Mouse (Mus musculus) forebrain, embryonic 16.5 days (tissue): ENCODE measurements around the gene Leng9. TPM values are rescaled to one million over a fixed set of nuclear protein-coding genes. Genes with fewer than 3 reads are reported as not detected.
A peak's percentile ranks its signal among the peaks of the same experiment; 100 is the strongest.
"Not testable (repeated sequence)": the region's sequence is repeated elsewhere in the genome, so short reads cannot be mapped to it uniquely, and the experiment has no call there.

Experiments
- ATAC-seq: fragments of 200-750 bp; cut with Nextera tagmentation; 2 replicates; pipeline ENCODE4 v1.8.0; 2017; ENCODE audit warnings: mild to moderate bottlenecking, moderate library complexity
- H3K27ac ChIP-seq: fragments of 300-500 bp; sonication (generic); 2 replicates; pipeline ENCODE4 v1.5.1; 2014; ENCODE audit warnings: low read length, control low read depth
- H3K27me3 ChIP-seq: fragments of 300-500 bp; sonication (generic); replicated peaks from 2 replicates; pipeline ENCODE4 v1.6.1; 2014; ENCODE audit warnings: low read length; ENCODE audit not compliant: control insufficient read depth, insufficient read depth
- H3K36me3 ChIP-seq: fragments of 300-500 bp; sonication (generic); 2 replicates; pipeline ENCODE4 v1.6.1; 2014; ENCODE audit not compliant: control insufficient read depth, insufficient read depth
- H3K4me1 ChIP-seq: fragments of 300-500 bp; sonication (generic); replicated peaks from 2 replicates; pipeline ENCODE4 v1.6.1; 2014; ENCODE audit warnings: low read length; ENCODE audit not compliant: control insufficient read depth, insufficient read depth
- H3K4me2 ChIP-seq: fragments of 300-500 bp; sonication (generic); 2 replicates; pipeline ENCODE4 v1.6.1; 2014; ENCODE audit warnings: mild to moderate bottlenecking, low read length, control low read depth
- H3K4me3 ChIP-seq: fragments of 300-500 bp; sonication (generic); replicated peaks from 2 replicates; pipeline ENCODE4 v1.5.1; 2014; ENCODE audit warnings: mild to moderate bottlenecking, low read length, control low read depth
- H3K9ac ChIP-seq: fragments of 300-500 bp; sonication (generic); replicated peaks from 2 replicates; pipeline ENCODE4 v1.6.1; 2014; ENCODE audit warnings: low read depth, low read length, control low read depth
- H3K9me3 ChIP-seq: fragments of 300-500 bp; sonication (generic); 2 replicates; pipeline ENCODE4 v1.6.1; 2016; ENCODE audit warnings: low read length; ENCODE audit not compliant: control insufficient read depth
- WGBS: fragments of 180-500 bp; shearing (Covaris S2); extraction: QIAGEN DNeasy Blood & Tissue Kit; methylation state at CpG from one replicate; pipeline ENCODE4 v1.1.7; 2014; 5-methylcytosine and 5-hydroxymethylcytosine counted together
- polyA plus RNA-seq: library from polyadenylated mRNA; unstranded; fragments of >200 nt; fragmentation: Nextera tagmentation; extraction: Ambion mirVana; gene quantifications from 2 replicates; pipeline ENCODE4 v1.2.1, GENCODE M21; 2015

Leng9 gene
- polyA plus RNA-seq = 5.4 and 6.4 TPM in 2 replicates

DNA sequence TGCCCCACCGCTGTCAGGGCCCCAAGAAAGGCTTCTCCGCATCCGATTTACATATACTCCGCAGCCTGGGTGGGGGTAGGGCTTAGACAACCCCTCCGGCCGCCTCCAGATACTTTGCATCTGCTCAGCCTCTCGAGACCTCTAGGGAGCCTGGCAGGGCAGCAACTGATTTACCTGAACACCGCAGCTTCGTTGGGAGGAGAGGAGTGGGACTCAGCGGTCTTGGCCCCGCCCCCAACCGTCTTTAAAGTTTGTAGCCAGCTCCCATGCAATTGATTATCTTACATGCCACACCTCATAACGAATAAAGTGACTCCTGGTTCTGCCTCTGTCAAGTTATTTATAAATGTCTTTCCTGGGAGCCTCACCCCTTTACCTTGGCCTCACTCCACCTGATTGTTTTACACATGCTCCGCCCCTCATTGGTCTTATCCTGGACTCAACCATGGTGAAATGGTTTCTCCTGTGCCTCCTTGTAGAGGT lies at the start of gene Leng9:
Gene Leng9 (minus strand): TSS at position 316 of the 483 bp plus-strand sequence.
- Histone ChIP-seq H3K9me3 (no peaks in the 10 kb centered on the region), H3K27me3 (peaks cover 11% of the 10 kb centered on the region), H3K27ac (peak within 1 kb of the TSS; percentile 93), H3K4me2 (peak within 1 kb of the TSS; percentile 75), H3K9ac (peak within 1 kb of the TSS; percentile 89), H3K4me3 (peak within 1 kb of the TSS; percentile 74), H3K36me3 (peaks cover 17% of the 10 kb centered on the region), H3K4me1 (peaks cover 22% of the 10 kb centered on the region)
- under 1% methylated on average over 14 of the region's 14 CpGs for WGBS
- ATAC-seq = peak; percentile 19

- 58% methylated on average over 3 of the region's 3 CpGs for WGBS
- no peak for ATAC-seq
- Histone ChIP-seq H3K4me3 (no peak overlapping the region), H3K4me1 (no peaks in the 10 kb centered on the region), H3K36me3 (no peaks in the 10 kb centered on the region), H3K9ac (no peak overlapping the region), H3K27ac (no peak overlapping the region), H3K4me2 (no peak overlapping the region), H3K27me3 (no peaks in the 10 kb centered on the region; the same call in 1 of the 2 replicates), H3K9me3 (no peaks in the 10 kb centered on the region)
Measured at GRCm38 (mm10) chr7:4178438-4178837, 28.3 kb upstream of the Leng9 start.

DNA sequence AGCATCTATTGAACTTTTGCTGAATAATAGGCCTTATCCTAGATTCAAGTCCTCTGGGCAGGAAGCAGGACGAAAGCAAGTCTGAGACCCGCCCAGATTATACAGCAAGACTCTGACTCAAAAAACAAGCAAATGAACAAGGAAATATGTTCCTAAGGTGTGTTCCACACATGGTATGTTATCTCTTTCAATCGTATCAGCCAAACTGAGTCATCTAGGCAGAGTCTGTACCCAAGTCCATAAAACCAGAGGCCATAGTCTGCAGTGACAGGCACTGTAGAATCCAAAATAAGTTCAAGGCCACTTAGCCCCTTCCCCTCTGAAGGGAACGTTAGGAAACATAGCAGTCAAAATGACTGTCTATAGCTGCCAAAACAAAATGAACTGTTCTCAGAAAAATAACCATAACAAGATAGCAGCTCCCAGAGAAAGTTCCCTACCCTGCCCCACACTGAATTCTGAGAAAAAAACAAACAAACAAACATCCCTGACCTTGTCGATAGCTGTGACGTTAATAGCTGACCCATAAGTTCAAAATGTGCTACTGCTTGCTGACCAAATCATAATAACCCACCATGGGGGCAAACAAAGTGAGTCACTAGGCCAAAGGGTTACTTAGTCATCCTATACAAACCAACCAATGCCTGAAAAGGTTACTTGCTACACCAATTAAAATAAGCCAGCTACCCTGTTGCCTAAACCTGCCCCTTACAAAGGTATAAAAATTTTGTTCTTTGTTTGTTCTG lies 20.2 kb upstream of the Leng9 start:
- H3K4me3 ChIP-seq = no peak overlapping the region
- no peak overlapping the region for H3K9ac ChIP-seq
- no peaks in the 10 kb centered on the region for H3K27me3 ChIP-seq
- H3K27ac ChIP-seq = no peak overlapping the region
- ATAC-seq = no peak
- H3K4me1 ChIP-seq = no peaks in the 10 kb centered on the region
- H3K9me3 ChIP-seq = no peaks in the 10 kb centered on the region
- no peaks in the 10 kb centered on the region for H3K36me3 ChIP-seq
- 89% methylated on average over 6 of the region's 6 CpGs for WGBS
- no peak overlapping the region for H3K4me2 ChIP-seq

DNA sequence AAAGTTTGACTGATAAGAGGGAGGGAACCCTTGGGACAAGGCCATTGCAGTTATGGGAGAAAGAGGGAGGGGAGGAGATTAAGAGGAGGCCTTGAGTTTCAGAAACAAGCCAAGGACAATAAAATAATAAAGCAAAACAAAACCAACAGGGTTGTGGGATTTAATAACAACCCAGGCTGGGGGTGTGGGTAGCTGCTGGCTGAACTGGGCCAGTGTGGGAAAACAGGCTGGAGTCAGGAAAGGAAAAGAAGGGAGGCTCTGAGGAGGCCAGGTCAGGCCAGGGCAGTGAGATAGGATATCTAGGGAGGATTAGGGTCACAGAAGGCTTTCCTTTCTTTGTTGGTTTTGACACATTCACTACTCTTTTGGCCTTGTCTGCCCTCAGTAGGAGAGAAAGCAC lies 16.9 kb upstream of the Leng9 start:
- no peaks in the 10 kb centered on the region for H3K27me3 ChIP-seq

DNA sequence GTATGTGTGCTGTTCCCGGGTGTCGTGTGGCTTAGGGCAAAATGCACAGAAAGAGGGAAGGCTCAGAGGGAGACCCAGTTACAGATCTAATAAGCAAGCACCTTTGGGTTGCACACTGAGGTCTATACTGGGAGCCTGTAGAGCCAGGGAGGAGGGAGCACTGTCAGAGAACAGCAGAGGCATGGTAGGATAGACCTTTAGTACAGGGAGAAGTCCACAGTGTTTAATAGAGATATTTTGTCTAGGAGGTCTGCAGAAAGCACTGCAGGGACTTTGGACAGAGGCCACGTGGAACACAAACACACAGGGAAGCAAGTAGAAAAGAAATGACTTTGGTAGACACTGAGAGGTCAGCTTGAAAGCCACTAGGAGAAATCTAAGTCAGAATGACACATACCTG lies 15.1 kb upstream of the Leng9 start:
- H3K4me3 ChIP-seq = no peak overlapping the region
- no peak overlapping the region for H3K9ac ChIP-seq
- no peaks in the 10 kb centered on the region for H3K9me3 ChIP-seq
- H3K36me3 ChIP-seq = no peaks in the 10 kb centered on the region
- H3K4me2 ChIP-seq = no peak overlapping the region
- ATAC-seq = no peak
- no peak overlapping the region for H3K27ac ChIP-seq
- peaks cover 4% of the 10 kb centered on the region; the same call in 1 of the 2 replicates for H3K4me1 ChIP-seq
- WGBS = 27% methylated on average over 3 of the region's 3 CpGs
- H3K27me3 ChIP-seq = no peaks in the 10 kb centered on the region

More for the DNA sequence above, 16.9 kb upstream of the Leng9 start:
- H3K27ac ChIP-seq = no peak overlapping the region
- H3K9ac ChIP-seq = no peak overlapping the region
- ATAC-seq = no peak
- H3K4me1 ChIP-seq = peaks cover 4% of the 10 kb centered on the region; the same call in 1 of the 2 replicates
- no peak overlapping the region for H3K4me2 ChIP-seq
- no peaks in the 10 kb centered on the region for H3K36me3 ChIP-seq
- no peaks in the 10 kb centered on the region for H3K9me3 ChIP-seq
- no peak overlapping the region for H3K4me3 ChIP-seq

DNA sequence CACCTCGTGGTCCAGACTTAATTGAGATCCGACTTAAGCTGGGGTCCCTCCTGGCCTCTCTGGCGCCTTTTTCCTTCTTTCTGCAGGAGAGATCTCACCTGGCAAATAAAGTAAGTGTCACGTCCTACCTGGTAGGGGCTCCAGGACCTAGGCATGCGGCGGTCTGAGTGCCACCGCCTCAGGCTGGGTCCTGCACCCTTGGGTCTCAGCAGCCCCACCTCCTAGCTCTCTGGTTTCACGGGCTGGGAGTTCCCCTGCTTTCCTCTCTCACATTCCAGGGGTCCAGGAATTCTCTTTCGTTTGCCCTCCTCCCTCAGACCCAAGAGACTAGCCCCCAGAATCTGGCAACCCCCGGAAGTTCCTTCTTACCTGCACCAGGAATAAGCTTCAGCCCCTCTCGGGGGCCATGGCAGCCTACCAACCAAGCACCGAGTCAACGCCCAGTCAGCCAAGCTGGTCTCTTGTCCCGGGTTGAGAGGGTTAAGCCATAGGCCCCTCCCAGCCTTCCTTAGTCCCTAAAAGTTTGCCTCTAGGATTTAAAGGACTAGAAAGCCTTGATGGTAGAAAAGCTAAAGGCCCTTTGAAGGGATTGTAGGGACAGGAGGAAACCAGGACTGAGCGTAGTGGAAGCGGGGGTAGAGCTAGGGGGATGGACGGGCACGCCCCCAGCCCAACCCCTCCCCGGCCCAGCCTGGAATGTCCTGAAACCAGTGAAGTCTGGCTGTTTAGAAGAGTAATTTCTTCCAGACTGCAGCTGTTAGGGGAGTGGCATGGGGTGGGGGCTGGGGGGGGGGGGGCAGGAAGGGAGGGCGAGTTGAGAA lies 14.1 kb upstream of the Leng9 start, which contains the start of gene Cdc42ep5:
Gene Cdc42ep5 (minus strand): TSS at position 771 of the 821 bp plus-strand sequence.
- Histone ChIP-seq H3K27me3 (no peaks in the 10 kb centered on the region), H3K36me3 (no peaks in the 10 kb centered on the region), H3K9me3 (no peaks in the 10 kb centered on the region), H3K4me2 (peak within 1 kb of the TSS; percentile 52), H3K4me1 (peaks cover 4% of the 10 kb centered on the region; the same call in 1 of the 2 replicates), H3K27ac (no peak within 1 kb of the TSS), H3K4me3 (peak within 1 kb of the TSS; percentile 30), H3K9ac (peak within 1 kb of the TSS; percentile 29)
- ATAC-seq = peak; percentile 68; the same call in 1 of the 2 replicates
- 1% methylated on average over 19 of the region's 20 CpGs for WGBS

GRCm38 (mm10) chr7:4163571-4164072 lies 13.4 kb upstream of the Leng9 start:
- Histone ChIP-seq H3K4me2 (peak overlapping the region; percentile 52), H3K9ac (peak overlapping the region; percentile 29), H3K9me3 (no peaks in the 10 kb centered on the region), H3K4me1 (peaks cover 4% of the 10 kb centered on the region; the same call in 1 of the 2 replicates), H3K36me3 (no peaks in the 10 kb centered on the region), H3K27me3 (no peaks in the 10 kb centered on the region), H3K27ac (no peak overlapping the region), H3K4me3 (peak overlapping the region; percentile 30)
- WGBS = 3% methylated on average over 11 of the region's 11 CpGs
- no peak for ATAC-seq

DNA sequence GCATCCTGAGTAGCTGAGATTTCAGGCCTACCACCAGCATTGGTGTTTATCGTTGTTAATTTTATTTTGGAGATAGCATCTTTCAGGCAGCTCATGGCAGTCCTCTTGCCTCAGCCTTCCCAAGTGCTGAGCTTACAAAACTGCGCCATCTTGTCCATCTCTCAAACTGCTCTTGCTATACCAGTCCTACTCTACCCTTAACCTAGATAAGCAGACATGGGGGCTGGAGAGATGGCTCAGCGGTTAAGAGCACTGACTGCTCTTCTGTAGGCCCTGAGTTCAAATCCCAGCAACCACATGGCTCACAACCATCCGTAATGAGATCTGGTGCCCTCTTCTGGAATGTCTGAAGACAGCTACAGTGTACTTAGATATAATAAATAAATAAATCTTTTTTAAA lies 11.4 kb upstream of the Leng9 start:
- not testable (repeated sequence) for H3K27me3 ChIP-seq, H3K27ac ChIP-seq, H3K9ac ChIP-seq, H3K4me2 ChIP-seq, H3K36me3 ChIP-seq, ATAC-seq, H3K9me3 ChIP-seq, H3K4me3 ChIP-seq, H3K4me1 ChIP-seq
- 97% methylated on average over 4 of the region's 4 CpGs for WGBS

DNA sequence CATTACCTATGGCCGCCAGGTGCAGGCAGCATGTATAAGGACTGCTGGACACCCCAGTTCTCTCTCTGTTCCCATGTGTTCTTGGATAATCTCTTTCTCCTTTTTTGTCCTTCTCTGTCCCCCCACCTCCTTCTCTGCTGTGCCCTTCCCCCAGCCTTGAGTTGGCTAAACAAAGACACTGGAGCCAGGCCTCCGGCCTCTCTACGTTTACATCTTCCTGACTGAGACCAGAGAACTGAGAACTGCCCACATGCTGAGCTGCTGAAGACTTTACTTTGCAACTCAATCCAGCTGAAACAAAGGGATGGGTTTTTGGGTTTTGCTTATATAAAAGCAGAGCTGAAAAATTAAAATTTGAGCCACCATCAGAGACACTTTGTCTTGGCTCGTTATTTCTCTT lies 4.8 kb upstream of the Leng9 start:
- no peak overlapping the region for H3K4me3 ChIP-seq
- peaks cover 12% of the 10 kb centered on the region for H3K4me1 ChIP-seq
- ATAC-seq = no peak
- WGBS = 36% methylated on average over 4 of the region's 4 CpGs
- H3K27ac ChIP-seq = no peak overlapping the region
- H3K9ac ChIP-seq = no peak overlapping the region
- H3K9me3 ChIP-seq = no peaks in the 10 kb centered on the region
- H3K4me2 ChIP-seq = no peak overlapping the region
- peaks cover 11% of the 10 kb centered on the region for H3K27me3 ChIP-seq
- no peaks in the 10 kb centered on the region for H3K36me3 ChIP-seq
